Mouse (Mus musculus) forebrain, embryonic 10.5 days (tissue): ENCODE measurements around the gene Gnai2. TPM values are rescaled to one million over a fixed set of nuclear protein-coding genes. Genes with fewer than 3 reads are reported as not detected.

Experiments
- DNase-seq: peaks from one replicate; pipeline ENCODE4 v3.0.0-alpha.2; 2017; ENCODE audit warnings: low spot score; ENCODE audit errors: extremely low spot score
- H3K27ac ChIP-seq: fragments of 300-500 bp; sonication (generic); 2 replicates; pipeline ENCODE4 v1.5.1; 2016; ENCODE audit warnings: mild to moderate bottlenecking
- H3K27me3 ChIP-seq: fragments of 300-500 bp; sonication (generic); 2 replicates; pipeline ENCODE4 v1.6.1; 2016; ENCODE audit warnings: mild to moderate bottlenecking; ENCODE audit not compliant: poor library complexity, severe bottlenecking
- H3K36me3 ChIP-seq: fragments of 300-500 bp; sonication (generic); replicated peaks from 2 replicates; pipeline ENCODE4 v1.6.1; 2016; ENCODE audit warnings: mild to moderate bottlenecking, moderate library complexity
- H3K4me1 ChIP-seq: fragments of 300-500 bp; sonication (generic); 2 replicates; pipeline ENCODE4 v1.6.1; 2016
- H3K4me3 ChIP-seq: fragments of 300-500 bp; sonication (generic); 2 replicates; pipeline ENCODE4 v1.5.1; 2016; ENCODE audit warnings: mild to moderate bottlenecking, moderate library complexity
- H3K9me3 ChIP-seq: fragments of 300-500 bp; sonication (generic); 2 replicates; pipeline ENCODE4 v1.6.1; 2016; ENCODE audit warnings: mild to moderate bottlenecking, moderate library complexity
- WGBS: fragments of 180-500 bp; shearing (Covaris S2); methylation state at CpG from one replicate; pipeline ENCODE4 v1.1.7; 2016; 5-methylcytosine and 5-hydroxymethylcytosine counted together
- polyA plus RNA-seq: library from polyadenylated mRNA; unstranded; fragments of >200 nt; fragmentation: Nextera tagmentation; extraction: Ambion mirVana; gene quantifications from 2 replicates; pipeline ENCODE4 v1.2.1, GENCODE M21; 2016

Gene Gnai2
- polyA plus RNA-seq, 1 experiment from 2014 or later = 533 TPM

GRCm38 (mm10) chr9:107612191-107612944 lies 22.8 kb downstream of the Gnai2 start:
- peak overlapping the region; percentile 96 for H3K27ac ChIP-seq
- peak; percentile 99 for DNase-seq
- WGBS = 3% methylated on average over 42 of the region's 48 CpGs

DNA sequence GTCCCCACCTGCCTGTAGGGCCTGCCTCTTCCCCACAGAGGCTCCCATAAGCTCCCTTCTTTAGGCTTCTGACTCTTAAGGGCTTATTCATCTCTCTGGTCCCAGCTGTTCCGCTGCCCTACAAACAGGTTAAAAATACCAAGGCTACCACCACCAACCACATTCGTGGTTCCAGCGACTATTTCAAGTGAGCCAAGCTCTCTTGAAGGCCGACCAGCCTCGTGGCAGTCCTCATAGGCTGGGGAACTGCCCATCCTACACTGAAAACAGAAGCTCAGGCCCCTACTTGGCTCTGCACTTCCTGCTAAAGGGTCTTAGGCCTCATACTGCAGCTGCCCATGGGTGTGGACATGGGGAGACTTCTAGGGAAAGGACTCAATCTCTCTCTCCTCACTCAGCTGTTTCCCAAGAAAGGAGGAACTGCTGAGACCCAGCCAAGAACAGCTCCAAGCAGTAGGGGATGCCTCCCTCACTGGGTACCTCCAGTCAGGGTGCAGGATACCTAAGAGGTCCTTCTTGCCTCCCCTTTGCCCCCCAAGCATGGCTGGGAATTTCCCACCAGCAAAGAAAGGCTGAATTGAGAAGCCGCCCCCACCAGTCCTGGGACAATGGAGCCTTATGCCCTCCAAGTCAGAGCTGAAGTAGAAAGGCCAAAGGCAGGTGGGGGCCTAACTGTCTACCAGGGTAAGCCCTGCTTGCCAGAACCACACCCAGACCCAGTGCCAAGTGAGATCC lies 23.5 kb downstream of the Gnai2 start:
- Histone ChIP-seq H3K4me3 (peak overlapping the region; percentile 50), H3K36me3 (peaks cover 32% of the 10 kb centered on the region), H3K4me1 (peaks cover 97% of the 10 kb centered on the region), H3K27ac (peak overlapping the region; percentile 96), H3K9me3 (no peaks in the 10 kb centered on the region), H3K27me3 (peaks cover 4% of the 10 kb centered on the region; the same call in 1 of the 2 replicates)
- no peak for DNase-seq
- WGBS = 75% methylated on average over 6 of the region's 6 CpGs

More at GRCm38 (mm10) chr9:107612191-107612944, 22.8 kb downstream of the Gnai2 start:
- Histone ChIP-seq H3K9me3 (no peaks in the 10 kb centered on the region), H3K27me3 (no peaks in the 10 kb centered on the region), H3K36me3 (peaks cover 39% of the 10 kb centered on the region), H3K4me3 (peak overlapping the region; percentile 50), H3K4me1 (peaks cover 90% of the 10 kb centered on the region)

- Histone ChIP-seq H3K4me3 (peak overlapping the region; percentile 20), H3K9me3 (no peaks in the 10 kb centered on the region), H3K27ac (peak overlapping the region; percentile 96), H3K27me3 (peaks cover 21% of the 10 kb centered on the region), H3K4me1 (peaks cover 99% of the 10 kb centered on the region), H3K36me3 (peaks cover 10% of the 10 kb centered on the region)
- WGBS = 59% methylated on average over 4 of the region's 4 CpGs
- DNase-seq = no peak
Observed at GRCm38 (mm10) chr9:107609433-107609830, 25.7 kb downstream of the Gnai2 start.

DNA sequence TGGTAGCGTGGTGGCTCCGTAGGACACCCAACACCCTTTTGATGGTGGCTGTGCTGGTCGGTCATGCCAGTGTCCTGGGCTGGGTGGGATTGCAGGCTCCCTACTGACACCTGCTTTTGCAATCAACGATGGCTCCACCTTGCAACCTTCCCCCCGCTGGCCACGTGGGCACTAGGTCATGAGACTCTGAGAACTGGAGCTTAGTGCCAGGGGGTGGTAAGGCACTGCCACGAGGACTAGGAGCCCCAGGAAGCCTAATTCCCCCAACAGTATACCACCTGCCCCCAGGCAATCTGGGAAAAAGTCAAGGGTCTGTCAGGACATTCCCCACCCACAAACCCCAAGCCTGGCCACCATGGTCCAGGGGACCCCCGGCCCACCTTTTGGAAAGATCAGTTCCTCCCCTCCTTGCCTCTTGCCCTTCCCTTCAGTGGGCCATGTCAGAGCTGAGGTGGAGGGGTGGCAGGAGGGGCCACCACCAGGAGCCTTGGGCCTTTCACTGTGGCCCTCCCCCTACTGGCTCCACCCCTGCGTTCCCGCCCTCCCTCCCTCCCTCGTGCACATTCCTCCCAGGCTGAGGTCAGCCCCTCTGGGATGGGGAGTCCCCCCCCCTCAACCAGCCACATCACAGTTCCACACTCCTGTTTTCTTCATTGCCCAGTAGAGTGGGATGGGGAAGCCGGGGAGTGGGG lies 26.3 kb downstream of the Gnai2 start, which contains the start of gene Sema3b:
Sema3b (minus strand) TSS at position 489 of the 692 bp plus-strand sequence.
- peak within 1 kb of the TSS; percentile 20 for H3K4me3 ChIP-seq
- no peak for DNase-seq
- peaks cover 4% of the 10 kb centered on the region for H3K36me3 ChIP-seq
- H3K27ac ChIP-seq = peak within 1 kb of the TSS; percentile 96
- 44% methylated on average over 12 of the region's 12 CpGs for WGBS
- peaks cover 26% of the 10 kb centered on the region for H3K27me3 ChIP-seq
- H3K4me1 ChIP-seq = peaks cover 99% of the 10 kb centered on the region
- no peaks in the 10 kb centered on the region for H3K9me3 ChIP-seq

DNA sequence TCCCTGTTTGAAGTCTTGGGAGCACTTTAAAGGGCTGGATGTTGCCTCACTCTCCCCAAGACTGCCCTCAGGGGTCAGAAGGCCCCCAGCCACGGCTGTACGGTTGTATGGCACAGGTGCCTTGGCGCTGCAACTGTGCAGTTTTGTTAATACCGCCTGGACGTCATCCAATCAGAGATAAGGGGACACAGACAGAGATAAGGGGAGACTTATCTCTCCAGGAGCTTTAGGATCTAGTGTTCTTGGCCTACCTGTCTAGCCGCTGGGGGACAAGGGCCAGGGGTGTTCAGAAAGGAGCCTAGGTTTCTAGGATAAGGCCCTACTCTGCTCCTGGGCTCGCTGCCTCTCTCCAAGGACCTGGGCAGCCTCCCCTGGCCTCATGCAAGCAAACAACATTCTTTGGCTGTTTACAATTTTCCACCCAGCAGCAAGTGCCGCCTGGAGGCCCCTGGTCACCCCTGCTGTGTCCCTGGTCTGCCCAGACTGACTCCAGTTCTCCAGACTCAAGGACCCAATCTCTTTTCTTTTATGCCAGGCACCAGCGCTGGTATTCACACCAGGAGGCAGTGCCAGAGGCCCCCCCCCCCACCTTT lies 27.4 kb downstream of the Gnai2 start:
- WGBS = 64% methylated on average over 9 of the region's 9 CpGs
- H3K36me3 ChIP-seq = no peaks in the 10 kb centered on the region; the same call in 1 of the 2 replicates
- peaks cover 35% of the 10 kb centered on the region for H3K27me3 ChIP-seq
- H3K27ac ChIP-seq = peak overlapping the region; percentile 96
- H3K9me3 ChIP-seq = no peaks in the 10 kb centered on the region
- DNase-seq = no peak
- H3K4me1 ChIP-seq = peaks cover 99% of the 10 kb centered on the region
- no peak overlapping the region for H3K4me3 ChIP-seq

DNA sequence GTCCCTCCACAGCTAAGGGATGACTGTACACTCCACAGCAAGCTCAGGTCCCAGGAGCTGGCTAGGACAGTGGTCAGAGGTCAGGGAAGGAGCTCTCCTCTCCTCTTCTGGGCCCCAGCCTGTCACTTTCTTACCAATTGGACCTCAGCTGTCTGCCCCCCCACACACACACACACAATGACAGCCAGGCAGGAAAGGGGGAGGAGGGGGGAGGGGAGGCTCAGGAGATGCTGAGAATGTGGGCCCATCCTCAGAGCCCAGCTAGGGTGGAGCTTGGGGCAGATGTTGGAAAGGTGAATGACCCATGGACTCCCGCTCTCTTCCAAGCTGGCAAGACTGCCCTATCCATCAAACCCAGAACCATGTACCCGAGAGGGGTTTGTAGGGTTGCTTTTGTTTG lies 28.1 kb downstream of the Gnai2 start:
- Histone ChIP-seq H3K4me3 (peak overlapping the region; percentile 18), H3K27ac (peak overlapping the region; percentile 96), H3K4me1 (peaks cover 99% of the 10 kb centered on the region), H3K27me3 (peaks cover 35% of the 10 kb centered on the region), H3K36me3 (no peaks in the 10 kb centered on the region; the same call in 1 of the 2 replicates), H3K9me3 (no peaks in the 10 kb centered on the region)
- 74% methylated on average over 2 of the region's 2 CpGs for WGBS
- no peak for DNase-seq

DNA sequence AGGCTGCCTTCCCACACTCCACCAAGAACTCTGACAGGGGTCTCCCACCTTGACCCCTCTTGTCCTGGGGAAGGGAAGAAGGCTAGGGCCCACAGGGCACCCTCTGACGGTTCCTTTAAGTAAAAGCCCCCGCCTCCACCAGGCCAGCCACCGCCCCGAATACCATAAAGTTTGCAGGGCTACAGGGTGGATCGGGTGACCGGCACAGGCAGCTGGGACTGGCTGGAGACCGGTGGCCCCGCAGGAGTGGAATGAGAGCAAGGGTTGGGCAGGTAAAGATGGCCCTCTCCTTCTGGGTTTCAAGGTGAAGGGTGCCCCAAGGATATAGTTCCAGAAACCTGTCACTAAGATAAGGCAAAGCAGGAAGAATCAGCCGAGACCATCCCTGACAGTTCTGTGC lies 28.6 kb downstream of the Gnai2 start:
- Histone ChIP-seq H3K36me3 (no peaks in the 10 kb centered on the region; the same call in 1 of the 2 replicates), H3K9me3 (no peaks in the 10 kb centered on the region), H3K27ac (peak overlapping the region; percentile 96), H3K27me3 (peaks cover 35% of the 10 kb centered on the region), H3K4me3 (peak overlapping the region; percentile 18), H3K4me1 (peaks cover 97% of the 10 kb centered on the region)
- 16% methylated on average over 9 of the region's 9 CpGs for WGBS
- DNase-seq = no peak

DNA sequence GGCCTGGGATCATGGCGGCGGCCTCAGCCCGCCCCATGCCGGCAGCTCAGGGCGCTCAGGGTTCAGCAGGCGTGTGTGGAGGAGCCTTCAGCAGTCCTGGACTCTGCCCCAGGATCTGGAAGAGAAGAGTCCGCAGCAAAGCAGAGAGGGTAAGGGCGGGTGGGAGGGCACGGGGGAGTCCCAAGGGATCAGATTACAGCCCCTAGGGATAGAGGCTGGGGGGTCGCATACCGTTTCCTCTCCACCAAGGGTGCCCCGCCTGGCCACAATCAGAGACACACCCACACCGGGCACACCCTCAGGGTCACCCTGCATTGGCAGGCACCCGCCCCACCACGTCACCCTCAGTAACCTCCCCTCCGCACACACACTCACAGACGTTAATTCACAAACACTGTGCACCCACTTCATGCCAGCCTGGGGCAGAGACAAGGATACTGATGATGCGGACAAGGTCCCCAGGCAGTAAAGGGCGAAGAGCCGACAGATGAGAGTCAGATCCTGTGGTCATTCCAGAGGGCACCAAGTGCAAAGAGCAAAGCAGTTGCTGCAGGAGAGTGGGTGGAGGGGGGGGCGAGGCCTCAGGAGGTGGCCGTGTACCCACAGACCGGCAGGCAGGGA lies 30.0 kb downstream of the Gnai2 start:
- peaks cover 47% of the 10 kb centered on the region for H3K27me3 ChIP-seq
- no peaks in the 10 kb centered on the region for H3K9me3 ChIP-seq
- peak overlapping the region; percentile 85 for H3K27ac ChIP-seq
- peaks cover 86% of the 10 kb centered on the region for H3K4me1 ChIP-seq
- no peak for DNase-seq
- WGBS = 38% methylated on average over 23 of the region's 23 CpGs
- no peaks in the 10 kb centered on the region; the same call in 1 of the 2 replicates for H3K36me3 ChIP-seq
- H3K4me3 ChIP-seq = peak overlapping the region; percentile 30; the same call in 1 of the 2 replicates

- peaks cover 62% of the 10 kb centered on the region for H3K27me3 ChIP-seq
- H3K4me3 ChIP-seq = no peak overlapping the region
- no peaks in the 10 kb centered on the region for H3K36me3 ChIP-seq
- H3K9me3 ChIP-seq = no peaks in the 10 kb centered on the region
- H3K4me1 ChIP-seq = peaks cover 75% of the 10 kb centered on the region
- H3K27ac ChIP-seq = peak overlapping the region; percentile 85
- no peak for DNase-seq
- 86% methylated on average over 6 of the region's 6 CpGs for WGBS
Observed at GRCm38 (mm10) chr9:107603251-107603650, 31.9 kb downstream of the Gnai2 start.

- peaks cover 62% of the 10 kb centered on the region for H3K27me3 ChIP-seq
- no peaks in the 10 kb centered on the region for H3K9me3 ChIP-seq
- no peaks in the 10 kb centered on the region for H3K36me3 ChIP-seq
- peak overlapping the region; percentile 85 for H3K27ac ChIP-seq
- WGBS = 13% methylated on average over 10 of the region's 10 CpGs
- peak; percentile 94 for DNase-seq
- H3K4me3 ChIP-seq = 0 out of 2 replicates have a peak overlapping the region, but pooled peaks have one; percentile 7
- H3K4me1 ChIP-seq = peaks cover 64% of the 10 kb centered on the region
Observed at GRCm38 (mm10) chr9:107602068-107602648, 33.0 kb downstream of the Gnai2 start.

DNA sequence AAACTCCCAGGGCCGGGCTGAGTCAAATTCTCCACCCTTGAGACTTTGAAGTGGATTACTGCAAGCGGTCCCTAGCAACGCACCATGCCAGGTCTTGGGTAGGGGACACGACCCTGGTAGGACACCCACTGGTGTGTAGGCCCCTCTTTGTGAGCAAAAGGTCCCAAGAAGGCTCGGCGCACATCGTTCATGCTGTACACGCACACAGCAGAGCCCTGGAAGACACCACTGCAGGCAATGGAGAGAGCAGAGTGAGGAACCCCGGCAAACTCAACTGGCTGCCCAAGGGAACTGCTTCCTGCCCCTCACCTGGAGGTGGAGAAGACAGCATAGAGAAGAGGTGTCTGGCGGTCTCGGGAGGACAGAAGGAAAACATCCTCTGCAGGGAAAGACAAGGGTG lies 33.9 kb downstream of the Gnai2 start:
- Histone ChIP-seq H3K27me3 (peaks cover 57% of the 10 kb centered on the region), H3K36me3 (no peaks in the 10 kb centered on the region), H3K9me3 (no peaks in the 10 kb centered on the region), H3K4me1 (peaks cover 55% of the 10 kb centered on the region), H3K27ac (0 out of 2 replicates have a peak overlapping the region, but pooled peaks have one; percentile 44), H3K4me3 (no peak overlapping the region)
- 88% methylated on average over 11 of the region's 11 CpGs for WGBS
- DNase-seq = no peak
